Mouse (Mus musculus) ES-Bruce4 (cell line): ENCODE measurements around the gene Myo19. TPM values are rescaled to one million over a fixed set of nuclear protein-coding genes. Genes with fewer than 3 reads are reported as not detected.
A peak's percentile ranks its signal among the peaks of the same experiment; 100 is the strongest.

Source experiments
- H3K27ac ChIP-seq: 2 replicates; pipeline ENCODE4 v1.5.1; 2012; ENCODE audit warnings: low read length, inconsistent platforms; ENCODE audit not compliant: insufficient read depth
- H3K27me3 ChIP-seq: 2 replicates; pipeline ENCODE4 v1.6.1; 2012; ENCODE audit warnings: mild to moderate bottlenecking, low read length, inconsistent platforms; ENCODE audit not compliant: control insufficient read depth, poor library complexity, insufficient read depth, severe bottlenecking
- H3K36me3 ChIP-seq: 2 replicates; pipeline ENCODE4 v1.6.1; 2012; ENCODE audit warnings: inconsistent platforms, mild to moderate bottlenecking, low read length, moderate library complexity; ENCODE audit not compliant: control insufficient read depth, poor library complexity, insufficient read depth, severe bottlenecking
- H3K4me1 ChIP-seq: one replicate; pipeline ENCODE4 v1.8.1; 2011; ENCODE audit warnings: low read length; ENCODE audit not compliant: control insufficient read depth, insufficient read depth
- H3K4me3 ChIP-seq: 2 replicates; pipeline ENCODE4 v1.5.1; 2011; ENCODE audit warnings: low read depth, mild to moderate bottlenecking, low read length
- H3K9ac ChIP-seq: 2 replicates; pipeline ENCODE4 v1.6.1; 2012; ENCODE audit warnings: low read depth, mild to moderate bottlenecking, inconsistent platforms; ENCODE audit not compliant: poor library complexity, severe bottlenecking
- H3K9me3 ChIP-seq: replicated peaks from 2 replicates; pipeline ENCODE4 v1.6.1; 2012; ENCODE audit warnings: mild to moderate bottlenecking, low read length, inconsistent platforms; ENCODE audit not compliant: control insufficient read depth, poor library complexity, insufficient read depth, severe bottlenecking
- CTCF ChIP-seq: IDR thresholded peaks from one replicate; pipeline ENCODE4 v1.8.1; 2011; ENCODE audit warnings: low read depth, low read length
- EP300 ChIP-seq: IDR thresholded peaks from 2 replicates; pipeline ENCODE4 v1.6.1; 2011; ENCODE audit warnings: low read depth, low read length; ENCODE audit not compliant: insufficient read depth
- POLR2A ChIP-seq: IDR thresholded peaks from one replicate; pipeline ENCODE4 v1.8.1; 2011; ENCODE audit warnings: low read length; ENCODE audit not compliant: insufficient read depth
- polyA plus RNA-seq: library from polyadenylated mRNA; stranded (reverse); fragments of >200 nt; gene quantifications from 2 replicates; pipeline ENCODE4 v1.2.4, GENCODE M21; 2011; ENCODE audit warnings: low read depth; ENCODE audit not compliant: missing spikeins, insufficient read depth, insufficient read length

Myo19 gene
- polyA plus RNA-seq, 1 experiment = 19.5 TPM

DNA sequence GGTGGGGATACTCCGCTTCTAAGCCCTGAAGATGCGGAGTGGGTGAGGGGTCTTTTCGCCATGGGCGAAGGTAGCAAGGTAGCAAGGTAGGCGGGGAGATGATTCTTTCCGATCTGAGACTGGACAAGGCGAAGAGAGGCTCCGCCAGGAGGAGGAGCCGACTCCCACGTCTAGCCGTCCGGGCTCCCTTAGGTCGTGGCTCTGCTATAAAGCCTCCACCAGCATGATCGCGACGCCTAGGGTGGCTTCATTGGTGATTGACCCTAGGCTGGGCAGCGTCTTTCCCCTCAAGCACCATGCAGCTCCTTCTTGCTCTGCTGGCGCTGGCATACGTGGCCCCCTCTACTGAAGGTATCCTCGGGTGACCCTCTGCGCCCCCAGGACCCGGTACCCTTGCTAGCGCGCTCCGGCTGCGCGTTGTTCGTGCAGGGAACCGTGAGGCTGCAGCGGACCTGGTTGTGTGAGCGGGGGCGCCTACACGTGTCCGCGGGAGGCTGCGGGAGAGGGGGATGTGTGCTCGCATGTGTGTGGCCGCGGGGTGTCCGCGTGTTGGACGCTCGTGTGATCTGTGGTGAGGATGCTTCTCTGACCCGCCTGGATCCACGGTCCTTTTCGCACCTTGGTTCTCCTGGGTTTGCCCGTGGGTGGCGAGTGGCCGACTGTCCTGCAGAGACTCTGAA is 77.8 kb downstream of the Myo19 start, which contains the start of gene Car4:
Gene Car4 (plus strand): TSS at position 196 of the 680 bp plus-strand sequence.
- TF ChIP-seq EP300 (no peak), POLR2A (no peak), CTCF (no peak)
- Histone ChIP-seq H3K27ac (no peak within 1 kb of the TSS), H3K36me3 (no peaks in the 10 kb centered on the region), H3K4me1 (peaks cover 2% of the 10 kb centered on the region), H3K9me3 (no peaks in the 10 kb centered on the region), H3K9ac (peak within 1 kb of the TSS; percentile 55), H3K4me3 (peak within 1 kb of the TSS; percentile 65), H3K27me3 (0 out of 2 replicates have a peak, but pooled peaks cover 2% of the 10 kb centered on the region)

DNA sequence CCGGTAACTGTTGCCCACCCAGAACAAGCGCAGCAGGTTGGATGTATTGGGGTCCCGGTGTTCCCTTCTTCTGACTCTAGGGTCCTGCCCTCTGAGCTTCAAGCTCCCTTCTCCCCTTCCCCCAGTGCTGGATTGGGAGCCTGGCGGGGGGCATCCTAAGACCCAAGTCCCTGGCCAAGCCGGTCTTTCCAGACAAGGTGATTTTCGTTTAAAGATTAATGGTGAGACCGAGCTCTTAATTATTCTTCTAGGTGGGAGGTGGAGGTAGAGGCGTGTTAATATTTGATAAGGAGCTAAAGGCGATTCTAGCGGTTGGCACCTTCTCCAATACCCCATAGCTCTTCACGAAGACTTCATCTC is 78.3 kb downstream of the Myo19 start:
- no peak for TF ChIP-seq EP300
- no peak for TF ChIP-seq POLR2A
- no peak for TF ChIP-seq CTCF
- 0 out of 2 replicates have a peak, but pooled peaks cover 2% of the 10 kb centered on the region for H3K27me3 ChIP-seq

DNA sequence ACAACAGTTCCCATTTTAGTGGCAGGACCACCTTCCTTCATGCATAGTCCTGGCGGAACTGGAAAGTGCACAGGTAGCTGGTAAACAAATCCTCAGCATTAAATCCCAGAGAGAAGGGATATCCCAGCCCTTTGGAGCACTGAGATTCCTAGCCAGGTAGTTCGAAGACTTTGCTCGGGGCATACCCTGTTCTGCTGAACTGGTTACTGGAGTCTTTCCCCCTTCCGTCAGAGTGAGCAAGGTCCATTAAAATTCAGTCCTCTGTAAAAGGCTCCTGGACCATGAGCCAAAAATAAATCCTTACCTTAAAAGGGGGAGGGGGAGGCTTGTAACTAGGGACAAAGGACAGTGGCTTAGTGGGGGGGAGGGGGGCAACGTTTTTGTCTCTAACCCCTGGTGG is 79.2 kb downstream of the Myo19 start:
- Histone ChIP-seq H3K9me3 (no peaks in the 10 kb centered on the region), H3K27me3 (0 out of 2 replicates have a peak, but pooled peaks cover 2% of the 10 kb centered on the region), H3K36me3 (no peaks in the 10 kb centered on the region), H3K4me3 (peak overlapping the region; percentile 0; the same call in 1 of the 2 replicates), H3K9ac (no peak overlapping the region), H3K27ac (no peak overlapping the region), H3K4me1 (peaks cover 2% of the 10 kb centered on the region)
- no peak for TF ChIP-seq EP300
- no peak for TF ChIP-seq CTCF
- no peak for TF ChIP-seq POLR2A

More for the DNA sequence above, 78.3 kb downstream of the Myo19 start:
- H3K4me1 ChIP-seq = peaks cover 2% of the 10 kb centered on the region
- H3K36me3 ChIP-seq = no peaks in the 10 kb centered on the region
- H3K9ac ChIP-seq = peak overlapping the region; percentile 55
- peak overlapping the region; percentile 65 for H3K4me3 ChIP-seq
- H3K27ac ChIP-seq = no peak overlapping the region
- no peaks in the 10 kb centered on the region for H3K9me3 ChIP-seq

DNA sequence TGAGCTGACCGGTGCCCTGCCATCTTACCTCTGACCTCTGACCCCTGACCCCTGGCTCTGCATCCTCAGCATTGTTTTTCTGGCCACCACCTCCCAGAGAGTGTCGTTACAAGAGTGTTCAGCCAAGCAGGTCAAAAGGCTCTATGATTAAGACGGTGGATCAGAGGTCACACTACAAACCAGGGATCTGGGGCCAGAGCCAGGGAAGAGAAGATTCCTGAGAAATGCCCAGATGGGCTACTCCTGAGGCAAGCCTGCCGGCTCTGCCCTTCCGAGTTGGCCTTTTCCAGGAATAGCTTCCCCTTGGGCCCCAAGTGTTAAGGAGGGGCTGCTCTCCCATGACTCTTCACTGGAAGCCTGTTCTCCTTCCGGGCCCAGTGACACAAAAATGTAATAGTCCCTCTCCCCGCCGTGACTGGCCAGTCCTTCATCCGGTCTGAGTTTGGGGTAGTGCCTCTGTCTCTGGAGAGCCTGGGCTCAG is 79.8 kb downstream of the Myo19 start:
- TF ChIP-seq POLR2A = no peak
- no peak for TF ChIP-seq EP300
- no peak for TF ChIP-seq CTCF

DNA sequence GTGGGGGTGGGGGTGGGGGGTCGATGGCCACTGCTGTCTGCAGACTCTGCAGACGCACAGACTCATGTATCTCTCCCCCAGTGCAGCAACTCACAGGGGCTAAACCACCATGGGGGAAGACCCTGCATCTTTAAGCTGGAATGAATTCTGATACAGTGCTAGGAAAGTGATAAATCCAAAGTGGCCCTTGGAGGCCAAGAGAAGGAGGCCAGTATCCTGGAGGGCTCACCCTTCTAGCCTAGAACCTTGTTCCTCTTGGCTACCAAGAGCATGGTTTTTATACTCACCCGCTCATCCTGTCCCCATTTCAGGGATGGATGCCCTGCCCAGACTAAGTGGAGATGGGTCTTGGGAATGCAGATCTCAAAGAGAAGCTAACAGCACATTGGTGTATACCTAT is 80.3 kb downstream of the Myo19 start:
- Histone ChIP-seq H3K27me3 (0 out of 2 replicates have a peak, but pooled peaks cover 2% of the 10 kb centered on the region), H3K9ac (no peak overlapping the region), H3K4me3 (no peak overlapping the region), H3K27ac (no peak overlapping the region), H3K36me3 (no peaks in the 10 kb centered on the region), H3K9me3 (no peaks in the 10 kb centered on the region), H3K4me1 (peaks cover 2% of the 10 kb centered on the region)
- TF ChIP-seq CTCF (no peak), EP300 (no peak), POLR2A (no peak)

More for the DNA sequence above, 79.8 kb downstream of the Myo19 start:
- H3K36me3 ChIP-seq = no peaks in the 10 kb centered on the region
- H3K9ac ChIP-seq = no peak overlapping the region
- H3K9me3 ChIP-seq = no peaks in the 10 kb centered on the region
- peaks cover 2% of the 10 kb centered on the region for H3K4me1 ChIP-seq
- H3K27me3 ChIP-seq = 0 out of 2 replicates have a peak, but pooled peaks cover 2% of the 10 kb centered on the region
- H3K4me3 ChIP-seq = no peak overlapping the region
- no peak overlapping the region for H3K27ac ChIP-seq

DNA sequence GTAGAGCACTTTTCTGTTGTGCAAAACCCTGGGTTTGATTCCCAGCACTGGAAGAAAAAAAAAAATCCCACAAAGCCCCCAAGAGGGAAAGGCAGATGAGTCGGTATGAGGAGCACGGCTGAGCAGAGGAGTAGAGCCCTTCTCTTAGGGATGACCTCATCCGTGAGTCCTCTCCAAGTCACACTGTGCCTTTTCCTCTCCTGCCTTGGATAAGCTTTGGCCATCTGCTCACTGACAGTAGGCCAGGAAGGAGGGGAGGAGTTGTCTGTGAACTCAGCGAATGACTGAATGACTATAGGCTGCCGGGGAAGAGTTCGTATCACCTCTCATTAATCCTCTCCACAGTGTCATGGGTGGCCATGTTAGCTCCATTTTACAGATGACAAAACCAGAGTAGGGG is 80.8 kb downstream of the Myo19 start:
- no peaks in the 10 kb centered on the region for H3K9me3 ChIP-seq
- no peak overlapping the region for H3K9ac ChIP-seq
- H3K27ac ChIP-seq = no peak overlapping the region
- 0 out of 2 replicates have a peak, but pooled peaks cover 2% of the 10 kb centered on the region for H3K27me3 ChIP-seq
- H3K36me3 ChIP-seq = no peaks in the 10 kb centered on the region
- TF ChIP-seq POLR2A (no peak), EP300 (no peak), CTCF (no peak)
- H3K4me1 ChIP-seq = peaks cover 2% of the 10 kb centered on the region
- no peak overlapping the region for H3K4me3 ChIP-seq

Other genes starting within 250 kb of the Myo19 start
- 9.1 and 10.3 TPM in 2 replicates for gene Mrm1, start 60.6 kb upstream of the Myo19 start, polyA plus RNA-seq
- gene Dhrs11, start 51.2 kb upstream of the Myo19 start, polyA plus RNA-seq = 5.0 and 7.0 TPM in 2 replicates
- gene Ggnbp2, start 9.3 kb upstream of the Myo19 start, polyA plus RNA-seq = 86.0 and 89.8 TPM in 2 replicates
- 10.8 and 11.2 TPM in 2 replicates for gene Pigw, start 137 bp downstream of the Myo19 start, polyA plus RNA-seq
- 37.0 and 39.6 TPM in 2 replicates for gene Znhit3, start 36.2 kb downstream of the Myo19 start, polyA plus RNA-seq
- gene Car4, start 77.6 kb downstream of the Myo19 start, polyA plus RNA-seq = 277 and 320 TPM in 2 replicates